Mouse (Mus musculus): ENCODE results near the gene Chuk. TPM values are rescaled to one million over a fixed set of nuclear protein-coding genes. Genes with fewer than 3 reads are reported as not detected.

The Chuk gene
- polyA plus RNA-seq, 1 experiment from 2014 or later, result 70.0 TPM

GRCm38 (mm10) chr19:44064734-44065133, 42.5 kb downstream of the Chuk start:
- Histone ChIP-seq H3K4me1 (ENCODE audit: control insufficient read depth, insufficient read depth, low read length) (no peaks in the 10 kb centered on the region), H3K9ac (replicated peaks; ENCODE audit: low read depth, low read length) (no peak overlapping the region), H3K36me3 (ENCODE audit: control insufficient read depth, insufficient read depth, low read length) (peaks cover 13% of the 10 kb centered on the region; the same call in 1 of the 2 replicates), H3K9me3 (ENCODE audit: control insufficient read depth, low read length) (no peaks in the 10 kb centered on the region), H3K27ac (ENCODE audit: low read depth, low read length) (no peak overlapping the region), H3K27me3 (ENCODE audit: control insufficient read depth, insufficient read depth, low read length) (no peaks in the 10 kb centered on the region), H3K4me2 (ENCODE audit: low read depth, low read length) (no peak overlapping the region), H3K4me3 (ENCODE audit: low read depth, low read length) (no peak overlapping the region)
- 94% methylated on average over 2 of the region's 2 CpGs for WGBS
- no peak for ATAC-seq (ENCODE audit: low read depth)

GRCm38 (mm10) chr19:44063773-44064172, 43.5 kb downstream of the Chuk start:
- no peak overlapping the region for H3K4me2 ChIP-seq (ENCODE audit: low read depth, low read length)
- no peaks in the 10 kb centered on the region for H3K4me1 ChIP-seq (ENCODE audit: control insufficient read depth, insufficient read depth, low read length)
- H3K9me3 ChIP-seq (ENCODE audit: control insufficient read depth, low read length), result no peaks in the 10 kb centered on the region
- H3K27me3 ChIP-seq (ENCODE audit: control insufficient read depth, insufficient read depth, low read length), result no peaks in the 10 kb centered on the region
- no peak overlapping the region for H3K27ac ChIP-seq (ENCODE audit: low read depth, low read length)
- H3K4me3 ChIP-seq (ENCODE audit: low read depth, low read length), result no peak overlapping the region
- no peak overlapping the region for H3K9ac ChIP-seq (replicated peaks; ENCODE audit: low read depth, low read length)
- ATAC-seq (ENCODE audit: low read depth), result no peak
- peaks cover 13% of the 10 kb centered on the region; the same call in 1 of the 2 replicates for H3K36me3 ChIP-seq (ENCODE audit: control insufficient read depth, insufficient read depth, low read length)
- WGBS, result 93% methylated on average over 7 of the region's 7 CpGs

- Histone ChIP-seq H3K4me2 (ENCODE audit: low read depth, low read length) (no peak overlapping the region), H3K4me3 (ENCODE audit: low read depth, low read length) (no peak overlapping the region), H3K27ac (ENCODE audit: low read depth, low read length) (no peak overlapping the region), H3K27me3 (ENCODE audit: control insufficient read depth, insufficient read depth, low read length) (no peaks in the 10 kb centered on the region), H3K4me1 (ENCODE audit: control insufficient read depth, insufficient read depth, low read length) (no peaks in the 10 kb centered on the region), H3K9me3 (ENCODE audit: control insufficient read depth, low read length) (no peaks in the 10 kb centered on the region), H3K36me3 (ENCODE audit: control insufficient read depth, insufficient read depth, low read length) (peaks cover 27% of the 10 kb centered on the region; the same call in 1 of the 2 replicates), H3K9ac (replicated peaks; ENCODE audit: low read depth, low read length) (no peak overlapping the region)
- WGBS, result 91% methylated on average over 3 of the region's 3 CpGs
- ATAC-seq (ENCODE audit: low read depth), result no peak
These were observed 47.1 kb downstream of the Chuk start for GRCm38 (mm10) chr19:44060226-44060625.

- Histone ChIP-seq H3K4me2 (ENCODE audit: low read depth, low read length) (no peak overlapping the region), H3K4me1 (ENCODE audit: control insufficient read depth, insufficient read depth, low read length) (no peaks in the 10 kb centered on the region), H3K9ac (replicated peaks; ENCODE audit: low read depth, low read length) (no peak overlapping the region), H3K36me3 (ENCODE audit: control insufficient read depth, insufficient read depth, low read length) (peaks cover 19% of the 10 kb centered on the region; the same call in 1 of the 2 replicates), H3K4me3 (ENCODE audit: low read depth, low read length) (no peak overlapping the region), H3K27me3 (ENCODE audit: control insufficient read depth, insufficient read depth, low read length) (no peaks in the 10 kb centered on the region), H3K27ac (ENCODE audit: low read depth, low read length) (no peak overlapping the region), H3K9me3 (ENCODE audit: control insufficient read depth, low read length) (no peaks in the 10 kb centered on the region)
- ATAC-seq (ENCODE audit: low read depth), result no peak
- 74% methylated on average over 4 of the region's 4 CpGs for WGBS
These were observed 52.0 kb downstream of the Chuk start for GRCm38 (mm10) chr19:44055173-44055826.

GRCm38 (mm10) chr19:44050388-44050787, 56.9 kb downstream of the Chuk start:
- no peak overlapping the region for H3K4me2 ChIP-seq (ENCODE audit: low read depth, low read length)
- no peak overlapping the region for H3K27ac ChIP-seq (ENCODE audit: low read depth, low read length)
- H3K9ac ChIP-seq (replicated peaks; ENCODE audit: low read depth, low read length), result no peak overlapping the region
- no peaks in the 10 kb centered on the region for H3K9me3 ChIP-seq (ENCODE audit: control insufficient read depth, low read length)
- no peaks in the 10 kb centered on the region for H3K4me1 ChIP-seq (ENCODE audit: control insufficient read depth, insufficient read depth, low read length)
- H3K36me3 ChIP-seq (ENCODE audit: control insufficient read depth, insufficient read depth, low read length), result peaks cover 12% of the 10 kb centered on the region
- ATAC-seq (ENCODE audit: low read depth), result no peak
- 85% methylated on average over 4 of the region's 4 CpGs for WGBS
- H3K27me3 ChIP-seq (ENCODE audit: control insufficient read depth, insufficient read depth, low read length), result no peaks in the 10 kb centered on the region
- H3K4me3 ChIP-seq (ENCODE audit: low read depth, low read length), result no peak overlapping the region

GRCm38 (mm10) chr19:44049282-44049681, 58.0 kb downstream of the Chuk start:
- WGBS, result 41% methylated on average over 3 of the region's 3 CpGs
- no peaks in the 10 kb centered on the region for H3K4me1 ChIP-seq (ENCODE audit: control insufficient read depth, insufficient read depth, low read length)
- ATAC-seq (ENCODE audit: low read depth), result no peak

GRCm38 (mm10) chr19:44045847-44046246, 61.4 kb downstream of the Chuk start:
- no peak for ATAC-seq (ENCODE audit: low read depth)
- Histone ChIP-seq H3K9ac (replicated peaks; ENCODE audit: low read depth, low read length) (no peak overlapping the region), H3K4me2 (ENCODE audit: low read depth, low read length) (no peak overlapping the region), H3K27ac (ENCODE audit: low read depth, low read length) (no peak overlapping the region), H3K4me3 (ENCODE audit: low read depth, low read length) (no peak overlapping the region), H3K4me1 (ENCODE audit: control insufficient read depth, insufficient read depth, low read length) (no peaks in the 10 kb centered on the region), H3K36me3 (ENCODE audit: control insufficient read depth, insufficient read depth, low read length) (peaks cover 12% of the 10 kb centered on the region), H3K27me3 (ENCODE audit: control insufficient read depth, insufficient read depth, low read length) (no peaks in the 10 kb centered on the region), H3K9me3 (ENCODE audit: control insufficient read depth, low read length) (no peaks in the 10 kb centered on the region)
- 85% methylated on average over 3 of the region's 3 CpGs for WGBS

More at GRCm38 (mm10) chr19:44049282-44049681, 58.0 kb downstream of the Chuk start:
- H3K9ac ChIP-seq (replicated peaks; ENCODE audit: low read depth, low read length), result no peak overlapping the region
- H3K27ac ChIP-seq (ENCODE audit: low read depth, low read length), result no peak overlapping the region
- H3K4me2 ChIP-seq (ENCODE audit: low read depth, low read length), result no peak overlapping the region
- H3K4me3 ChIP-seq (ENCODE audit: low read depth, low read length), result no peak overlapping the region
- no peaks in the 10 kb centered on the region for H3K27me3 ChIP-seq (ENCODE audit: control insufficient read depth, insufficient read depth, low read length)
- H3K9me3 ChIP-seq (ENCODE audit: control insufficient read depth, low read length), result no peaks in the 10 kb centered on the region
- H3K36me3 ChIP-seq (ENCODE audit: control insufficient read depth, insufficient read depth, low read length), result peaks cover 12% of the 10 kb centered on the region

GRCm38 (mm10) chr19:44042121-44042520, 65.2 kb downstream of the Chuk start:
- no peaks in the 10 kb centered on the region for H3K4me1 ChIP-seq (ENCODE audit: control insufficient read depth, insufficient read depth, low read length)
- peaks cover 22% of the 10 kb centered on the region for H3K36me3 ChIP-seq (ENCODE audit: control insufficient read depth, insufficient read depth, low read length)
- no peak overlapping the region for H3K4me3 ChIP-seq (ENCODE audit: low read depth, low read length)
- H3K9me3 ChIP-seq (ENCODE audit: control insufficient read depth, low read length), result no peaks in the 10 kb centered on the region
- H3K27ac ChIP-seq (ENCODE audit: low read depth, low read length), result no peak overlapping the region
- no peak overlapping the region for H3K9ac ChIP-seq (replicated peaks; ENCODE audit: low read depth, low read length)
- H3K4me2 ChIP-seq (ENCODE audit: low read depth, low read length), result no peak overlapping the region
- H3K27me3 ChIP-seq (ENCODE audit: control insufficient read depth, insufficient read depth, low read length), result no peaks in the 10 kb centered on the region
- WGBS, result 81% methylated on average over 5 of the region's 5 CpGs
- ATAC-seq (ENCODE audit: low read depth), result no peak

GRCm38 (mm10) chr19:44033396-44033795, 73.9 kb downstream of the Chuk start:
- Histone ChIP-seq H3K36me3 (ENCODE audit: control insufficient read depth, insufficient read depth, low read length) (peaks cover 17% of the 10 kb centered on the region), H3K4me3 (ENCODE audit: low read depth, low read length) (no peak overlapping the region), H3K4me2 (ENCODE audit: low read depth, low read length) (no peak overlapping the region), H3K4me1 (ENCODE audit: control insufficient read depth, insufficient read depth, low read length) (no peaks in the 10 kb centered on the region), H3K27ac (ENCODE audit: low read depth, low read length) (no peak overlapping the region), H3K27me3 (ENCODE audit: control insufficient read depth, insufficient read depth, low read length) (no peaks in the 10 kb centered on the region), H3K9me3 (ENCODE audit: control insufficient read depth, low read length) (no peaks in the 10 kb centered on the region), H3K9ac (replicated peaks; ENCODE audit: low read depth, low read length) (no peak overlapping the region)
- no peak for ATAC-seq (ENCODE audit: low read depth)
- 85% methylated on average over 5 of the region's 5 CpGs for WGBS
